Mouse (Mus musculus) thymus, adult 2 months (tissue): ENCODE data around the gene Napepld.

Source experiments
- CTCF ChIP-seq: fragments of 200-500 bp; IDR thresholded peaks from 2 replicates; pipeline ENCODE4 v1.5.1; 2012; ENCODE audit warnings: mild to moderate bottlenecking, control low read depth, low read length, moderate library complexity, borderline replicate concordance; ENCODE audit not compliant: control insufficient read depth, poor library complexity, insufficient read depth; ENCODE audit errors: extremely low read depth
- POLR2A ChIP-seq: fragments of 200-500 bp; IDR thresholded peaks from 2 replicates; pipeline ENCODE4 v1.6.1; 2012; ENCODE audit warnings: mild to moderate bottlenecking, low read length, control low read depth, moderate library complexity; ENCODE audit not compliant: control insufficient read depth, poor library complexity, insufficient read depth; ENCODE audit errors: extremely low read depth

DNA sequence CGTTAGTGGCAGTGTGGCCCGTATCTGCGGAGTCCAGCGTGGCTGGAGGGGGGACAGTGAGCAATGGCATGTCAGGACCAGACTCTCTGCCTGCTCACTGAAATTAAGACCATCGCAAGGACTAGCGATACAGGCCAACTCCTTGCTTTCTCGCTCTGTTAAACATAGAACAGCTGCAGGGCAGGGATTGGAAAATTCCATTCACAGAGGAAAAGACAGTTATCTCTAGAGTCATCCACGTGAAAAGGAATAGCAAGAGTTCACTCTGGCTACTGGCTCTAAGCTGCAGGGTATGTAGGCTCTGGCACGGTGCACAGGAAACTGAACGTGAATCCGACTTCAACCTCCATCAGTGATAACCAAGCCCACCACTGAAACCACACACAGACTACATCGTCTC, 26.2 kb downstream of the Napepld start:
- no peak for TF ChIP-seq CTCF
- no peak for TF ChIP-seq POLR2A
